Mouse (Mus musculus): ENCODE results near the gene Kcnj12.

- TF ChIP-seq GATA1 (IDR thresholded peaks at IDR 0.05; ENCODE audit: borderline replicate concordance, low read length): no peak
- no peak for TF ChIP-seq CTCF (IDR thresholded peaks at IDR 0.05; ENCODE audit: low read depth, low read length)
- TF ChIP-seq TAL1 (conservative IDR thresholded peaks at IDR 0.05; ENCODE audit: low read depth, low read length): no peak
Measured at GRCm38 (mm10) chr11:61032481-61032880, 10.1 kb downstream of the Kcnj12 start.

Measured in G1E (cell line).